Mouse (Mus musculus): Measurements from ENCODE around the gene Dedd2.

The Dedd2 gene

GRCm38 (mm10) chr7:25246079-25246758 is 25.8 kb upstream of the Dedd2 start:
- peak; percentile 65 to 78 for DNase-seq (ENCODE audit: low spot score in 2 of 2)

DNA sequence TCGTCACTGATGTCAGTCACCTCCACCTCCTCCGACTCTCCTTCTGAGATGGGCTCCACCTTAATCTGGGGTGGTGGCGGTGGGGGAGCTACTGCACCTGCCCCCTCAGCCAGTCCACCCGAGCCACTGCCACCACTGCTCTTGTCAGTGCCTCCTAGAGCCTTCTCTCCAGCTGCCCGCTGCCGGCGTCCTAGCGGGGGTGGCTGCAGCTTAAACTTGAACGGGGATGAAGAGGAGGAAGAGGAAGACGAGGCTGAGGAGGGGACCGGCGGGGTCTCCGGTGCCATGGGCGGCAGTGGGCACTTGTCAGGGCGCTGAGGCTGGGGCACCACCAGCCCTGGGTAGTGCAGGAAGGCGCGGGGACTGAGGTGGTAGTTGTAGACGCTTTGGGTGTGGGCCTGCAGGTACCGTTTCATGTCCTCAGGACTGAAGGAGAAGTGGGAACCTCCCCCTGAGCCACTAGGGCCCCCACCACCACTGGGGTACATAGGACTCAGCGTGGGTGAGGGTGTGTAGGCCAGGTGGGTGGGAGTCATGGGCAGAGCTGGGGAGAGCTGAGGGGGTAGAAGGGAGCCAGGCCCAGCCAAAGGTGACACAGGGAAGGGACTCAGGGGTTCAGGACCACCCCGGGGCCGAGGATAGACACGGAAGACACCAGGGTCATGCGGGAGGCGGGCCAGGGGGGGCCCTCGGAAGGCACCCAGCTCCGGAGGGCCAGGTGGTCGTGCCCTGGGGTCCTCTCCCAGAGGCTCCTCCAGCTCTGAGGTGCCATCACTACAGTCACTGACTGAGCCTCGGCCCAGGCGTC is 24.4 kb upstream of the Dedd2 start:
- no peak for DNase-seq (ENCODE audit: low spot score in 2 of 2)

- no peak for DNase-seq (ENCODE audit: low spot score in 2 of 2)
These were observed 22.9 kb upstream of the Dedd2 start for GRCm38 (mm10) chr7:25243361-25243760.

DNA sequence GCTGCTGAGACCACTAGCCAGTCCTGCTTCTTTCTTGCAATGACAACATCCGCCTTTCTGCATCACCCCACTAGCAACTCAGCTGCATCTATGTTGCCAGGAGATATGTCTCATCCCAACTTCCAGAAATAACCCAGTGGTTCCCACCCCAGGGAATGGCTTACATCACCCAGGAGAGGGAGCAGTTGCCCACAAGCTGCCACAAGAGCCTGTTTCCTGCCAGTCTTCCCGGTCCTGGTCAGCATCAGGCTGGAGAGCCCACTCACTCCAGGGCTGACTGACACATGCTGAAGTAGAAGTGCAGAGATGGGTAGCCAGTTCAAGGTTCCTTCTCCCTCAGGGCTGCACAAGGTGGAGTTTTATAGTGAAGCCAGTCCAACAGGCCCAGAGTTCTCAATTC is 20.6 kb upstream of the Dedd2 start:
- no peak for DNase-seq (ENCODE audit: low spot score in 2 of 2)

GRCm38 (mm10) chr7:25240631-25241030 is 20.2 kb upstream of the Dedd2 start:
- no peak for DNase-seq (ENCODE audit: low spot score in 2 of 2)

DNA sequence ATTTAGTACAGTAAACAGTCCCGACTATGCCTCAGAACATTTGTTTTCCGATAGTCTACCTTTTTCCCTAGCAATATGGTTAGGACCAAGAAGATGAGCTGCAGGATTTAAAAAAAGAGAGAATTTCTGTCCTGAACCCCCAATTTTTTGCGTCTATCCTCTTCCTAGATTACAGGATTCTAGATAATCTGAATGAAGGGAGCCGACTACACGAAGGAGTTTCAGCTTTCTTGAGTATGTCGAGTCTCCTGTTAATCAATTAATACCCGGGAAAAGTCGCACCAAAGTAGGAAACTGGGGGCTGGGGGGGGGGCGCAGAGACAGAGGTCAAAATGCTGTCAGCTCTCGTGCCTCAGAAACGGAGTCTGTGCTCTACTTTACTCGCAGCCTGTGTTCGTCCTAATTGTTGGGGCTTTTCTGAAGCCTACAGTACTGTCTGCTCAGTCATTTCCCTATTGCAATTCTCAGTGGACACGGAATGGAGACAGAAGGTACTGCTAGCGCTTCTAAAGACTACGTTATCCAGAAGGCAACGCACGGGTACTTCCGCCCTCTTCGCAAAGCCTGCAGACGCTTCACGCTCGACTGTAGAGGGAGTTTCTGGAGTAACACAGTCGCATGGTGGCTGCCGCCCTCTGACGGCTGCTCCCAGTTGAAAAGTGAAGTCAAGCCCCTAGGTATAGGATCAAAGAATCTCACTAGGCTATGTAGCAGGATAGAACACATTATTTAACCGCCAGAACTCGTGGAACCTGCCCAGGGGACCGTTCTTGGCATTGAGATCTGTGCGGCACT is 18.6 kb upstream of the Dedd2 start:
- peak in 1 of 2 experiments; percentile 79 for DNase-seq (ENCODE audit: low spot score in 2 of 2)

- DNase-seq (ENCODE audit: low spot score in 2 of 2): peak; percentile 69 to 85
These were observed 17.7 kb upstream of the Dedd2 start for GRCm38 (mm10) chr7:25238015-25238706.

DNA sequence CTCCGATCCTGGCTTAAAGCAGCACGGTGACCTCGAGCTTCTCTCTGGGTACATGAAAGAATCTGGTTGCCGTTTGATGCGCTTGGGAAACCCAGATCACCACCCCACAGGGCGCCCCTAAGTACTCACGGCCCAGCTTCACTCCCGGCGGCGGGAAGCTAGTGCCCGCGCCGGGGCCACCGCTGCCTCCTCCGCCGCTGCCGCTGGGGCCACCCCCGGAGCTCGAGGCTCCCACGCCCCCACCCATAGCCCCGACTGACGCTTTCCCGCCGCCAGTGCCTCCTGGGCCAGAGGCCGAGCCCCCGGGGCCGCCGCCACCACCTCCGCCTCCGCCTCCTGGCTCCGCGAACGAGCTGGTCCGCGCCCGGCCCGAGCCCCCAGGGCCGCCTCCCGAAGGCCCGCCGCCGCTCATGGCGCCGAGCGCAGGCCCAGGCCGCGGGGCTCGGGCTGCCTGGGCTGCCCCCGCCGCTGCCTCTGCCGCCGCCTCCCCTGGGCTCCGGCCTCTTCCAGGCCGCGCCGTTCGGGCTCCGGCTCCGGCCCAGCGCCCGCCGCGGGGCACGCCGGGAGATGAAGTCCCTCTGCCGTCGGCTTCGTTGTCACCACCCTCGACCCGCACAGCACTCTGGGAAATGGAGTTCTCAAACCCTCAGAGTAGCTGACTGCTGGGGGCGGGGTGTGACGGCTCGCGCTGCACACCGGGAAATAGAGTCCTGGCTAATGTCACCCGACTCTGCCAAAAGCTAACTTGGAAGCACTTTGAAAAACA is 17.0 kb upstream of the Dedd2 start, which contains the start of gene Gsk3a:
Gsk3a (minus strand) TSS at position 603 of the 766 bp plus-strand sequence.
- DNase-seq (ENCODE audit: low spot score in 2 of 2): peak; percentile 91 to 96

GRCm38 (mm10) chr7:25235526-25235925 is 15.1 kb upstream of the Dedd2 start:
- no peak for DNase-seq (ENCODE audit: low spot score in 2 of 2)

DNA sequence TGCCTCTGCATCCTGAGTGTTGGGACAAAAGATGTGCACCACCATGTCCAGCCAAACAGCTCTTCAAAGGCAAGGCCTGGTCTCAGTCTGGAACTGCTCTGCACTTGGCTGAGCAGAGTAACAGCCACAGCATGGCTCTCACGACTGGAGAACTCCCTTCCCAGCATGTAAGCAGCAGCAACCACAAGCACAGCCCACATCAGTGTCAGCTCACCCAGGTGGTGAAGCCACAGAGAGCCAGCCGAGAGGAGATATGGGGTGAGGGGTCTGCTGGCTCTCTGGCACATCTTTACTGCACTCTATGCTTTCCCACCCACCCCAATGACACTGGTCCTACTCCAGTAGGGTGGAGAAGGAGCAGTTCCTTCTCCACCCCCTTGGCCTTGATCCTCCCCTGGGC is 12.6 kb upstream of the Dedd2 start:
- DNase-seq (ENCODE audit: low spot score in 2 of 2): no peak

GRCm38 (mm10) chr7:25232101-25232648 is 11.8 kb upstream of the Dedd2 start:
- DNase-seq (ENCODE audit: low spot score in 2 of 2): no peak

GRCm38 (mm10) chr7:25230690-25231285 is 10.4 kb upstream of the Dedd2 start:
- DNase-seq (ENCODE audit: low spot score in 2 of 2): no peak

DNA sequence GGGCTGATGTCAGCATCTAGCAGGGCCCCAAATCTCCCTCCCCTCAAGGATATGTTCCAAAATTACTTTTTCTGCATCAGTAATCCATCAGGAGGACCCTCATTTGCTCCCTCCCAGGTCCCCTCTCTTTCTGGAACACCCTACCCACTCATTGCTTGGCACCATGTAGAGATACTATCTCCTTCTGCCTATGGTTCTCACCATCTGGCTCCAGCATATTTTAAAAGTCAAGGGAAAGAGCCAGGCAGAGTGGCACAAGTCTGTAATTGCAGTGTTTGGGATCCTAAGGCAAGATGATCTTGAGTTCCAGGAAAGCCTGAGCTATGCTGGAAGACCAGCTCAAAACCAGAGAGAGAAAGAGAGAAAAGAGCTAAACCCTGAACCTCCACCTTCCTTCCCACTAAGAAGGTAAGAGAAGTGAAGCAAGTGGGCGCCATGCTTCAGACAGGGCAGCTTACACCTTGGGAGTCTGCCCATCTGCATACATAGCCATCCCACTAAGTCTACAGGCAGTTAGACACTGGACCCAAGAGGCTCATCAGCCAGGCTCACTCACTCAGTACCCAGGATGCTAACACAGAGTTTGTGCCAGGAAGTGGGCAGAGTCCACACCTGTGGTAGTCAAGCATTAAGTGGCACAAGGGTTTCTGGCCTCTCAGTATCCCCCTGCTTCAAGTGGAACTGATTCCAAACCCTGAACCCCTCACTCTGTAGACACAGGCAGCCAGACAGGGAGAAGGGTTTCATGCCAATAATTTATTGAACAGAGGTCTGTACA is 7.3 kb upstream of the Dedd2 start:
- DNase-seq (ENCODE audit: low spot score in 2 of 2): no peak

DNA sequence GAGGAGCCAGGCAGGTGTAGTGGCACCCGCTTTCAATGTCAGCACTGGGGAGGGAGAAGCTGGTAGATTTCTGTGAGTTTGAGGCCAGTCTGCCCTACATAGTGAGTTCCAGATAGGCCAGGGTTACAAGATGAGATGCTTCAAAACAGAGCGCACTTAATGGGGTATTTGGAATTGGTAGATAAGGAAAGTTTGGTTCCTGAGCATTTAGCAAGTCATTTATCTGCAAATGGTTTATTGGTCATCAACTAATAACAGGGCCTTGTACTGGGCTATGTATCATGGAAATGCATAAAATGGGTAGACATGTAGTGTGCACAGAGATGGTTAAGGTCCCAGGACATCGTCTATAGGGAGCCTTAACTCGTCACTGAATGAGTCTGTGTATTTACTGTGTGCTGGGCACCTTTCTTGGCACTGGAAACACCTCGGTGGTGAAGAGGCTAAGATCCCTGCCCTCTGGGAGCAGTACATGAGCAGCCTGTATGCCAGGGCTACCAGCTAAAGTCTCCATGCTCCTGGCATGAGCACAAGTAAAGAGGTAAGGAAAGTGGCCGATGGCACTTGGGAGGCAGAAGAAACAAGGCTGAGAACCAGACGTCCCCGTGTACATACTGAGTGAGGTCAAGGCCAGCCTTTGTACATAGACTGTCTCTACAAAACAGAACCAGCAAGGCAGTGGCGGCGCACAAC is 2.0 kb upstream of the Dedd2 start:
- DNase-seq (ENCODE audit: low spot score in 2 of 2): no peak

GRCm38 (mm10) chr7:25221102-25221883 is 878 bp upstream of the Dedd2 start, which contains the start of gene Zfp526:
Zfp526 (plus strand) TSS chr7:25221425.
- peak; percentile 93 to 97 for DNase-seq (ENCODE audit: low spot score in 2 of 2)

DNA sequence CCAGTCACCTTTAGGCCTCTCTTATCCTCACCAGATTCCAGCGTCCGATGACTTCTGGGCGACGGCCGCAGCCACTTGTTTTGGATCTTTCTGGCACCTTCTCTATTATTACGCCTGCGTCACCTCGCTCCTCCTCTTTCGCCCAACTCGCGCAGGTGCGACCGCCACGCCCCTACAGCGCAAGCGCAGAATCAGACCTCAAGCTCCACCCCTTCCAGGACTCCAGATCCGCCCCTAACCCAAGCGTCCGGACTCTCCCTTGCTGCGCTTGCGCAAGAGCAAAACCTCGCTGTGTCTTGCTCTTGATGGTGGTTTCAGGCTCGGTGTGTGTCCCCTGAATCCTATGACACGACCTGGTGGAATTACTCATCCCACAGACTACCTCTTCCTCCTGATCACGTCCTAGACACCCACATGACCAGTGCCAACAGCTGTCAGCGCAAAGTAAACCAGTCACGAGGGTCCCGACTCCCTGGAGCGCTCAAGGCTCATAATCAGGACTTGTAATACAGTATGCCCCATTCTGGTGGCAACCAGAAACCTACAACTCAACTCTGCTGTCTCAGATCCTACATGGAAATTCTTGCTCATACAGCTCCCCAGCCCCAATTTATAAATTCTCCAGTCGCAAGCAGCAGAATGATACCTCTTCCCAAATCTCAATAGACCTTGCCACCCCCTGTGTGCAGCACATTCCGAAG is 509 bp downstream of the Dedd2 start:
- peak; percentile 77 to 86 for DNase-seq (ENCODE audit: low spot score in 2 of 2)

GRCm38 (mm10) chr7:25219416-25219750 is 1.0 kb downstream of the Dedd2 start:
- DNase-seq (ENCODE audit: low spot score in 2 of 2): no peak

Data from cerebellum, postnatal 4 days (tissue).